Mouse (Mus musculus) erythroblast, adult 5-6 weeks (primary cell): Measurements from ENCODE around the gene Ly6g5c. TPM values are rescaled to one million over a fixed set of nuclear protein-coding genes. Genes with fewer than 3 reads are reported as not detected.
"Not testable (repeated sequence)": the region's sequence is repeated elsewhere in the genome, so short reads cannot be mapped to it uniquely, and the experiment has no call there.

Experiments used
- ATAC-seq: replicated peaks from 2 replicates; pipeline ENCODE4 v1.8.0; 2016; ENCODE audit warnings: moderate number of reproducible peaks, mild to moderate bottlenecking, moderate TSS enrichment, inconsistent platforms; ENCODE audit not compliant: poor library complexity, low FRiP score, severe bottlenecking
- total RNA-seq, 2 experiments: library from RNA; stranded (forward) in 1 of 2; stranded (reverse) in 1 of 2; fragments of 150-400 nt in 1 of 2; fragments of 200-764, 138-1000 nt in 1 of 2; gene quantifications; 2 replicates each; pipeline versions ENCODE4 v1.2.3 to v1.2.4; 2015 to 2017; ENCODE audit warnings: low replicate concordance in 2 of 2

The Ly6g5c gene
- total RNA-seq, 2 experiments from 2014 or later = not detected

- ATAC-seq = no peak
These were observed 4.0 kb upstream of the Ly6g5c start for GRCm38 (mm10) chr17:35104079-35104478.

- ATAC-seq = peak; percentile 81
These were observed 3.3 kb upstream of the Ly6g5c start for GRCm38 (mm10) chr17:35104754-35105153.

DNA sequence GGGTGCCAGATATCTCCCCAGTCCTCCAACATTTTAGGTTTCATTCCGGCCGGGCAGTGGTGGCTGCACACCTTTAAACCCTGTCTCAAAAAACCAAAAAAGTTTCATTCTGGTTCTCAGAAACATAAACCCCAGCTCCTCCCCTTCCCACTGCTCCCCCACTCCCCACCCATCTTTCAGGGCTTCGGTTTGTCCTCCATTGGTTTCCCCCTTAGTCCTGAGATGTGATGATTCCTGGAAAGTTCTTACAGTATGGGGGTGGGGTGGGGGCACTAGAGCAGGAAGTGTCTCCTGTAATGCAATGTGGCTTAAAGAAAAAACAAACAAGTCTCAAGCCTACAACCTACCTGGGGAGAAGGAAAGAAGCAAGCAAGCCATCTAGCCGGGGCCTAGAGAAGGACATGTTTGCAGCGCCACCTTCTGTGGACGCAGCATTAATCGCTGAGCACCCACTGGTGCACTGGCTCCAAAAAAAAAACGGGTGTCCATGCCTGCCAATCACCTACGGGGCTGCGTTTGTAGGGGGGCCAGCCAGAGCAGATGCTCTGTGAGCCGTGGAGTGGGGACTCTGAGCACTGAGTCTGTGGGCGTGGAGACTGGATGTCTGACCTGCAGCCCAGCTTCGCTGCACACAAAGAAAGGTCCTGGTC is 2.2 kb upstream of the Ly6g5c start:
- peak; percentile 54 for ATAC-seq

GRCm38 (mm10) chr17:35106522-35106921 is 1.6 kb upstream of the Ly6g5c start:
- no peak for ATAC-seq

- ATAC-seq = no peak
These were observed 3.7 kb downstream of the Ly6g5c start for GRCm38 (mm10) chr17:35111774-35112173.

DNA sequence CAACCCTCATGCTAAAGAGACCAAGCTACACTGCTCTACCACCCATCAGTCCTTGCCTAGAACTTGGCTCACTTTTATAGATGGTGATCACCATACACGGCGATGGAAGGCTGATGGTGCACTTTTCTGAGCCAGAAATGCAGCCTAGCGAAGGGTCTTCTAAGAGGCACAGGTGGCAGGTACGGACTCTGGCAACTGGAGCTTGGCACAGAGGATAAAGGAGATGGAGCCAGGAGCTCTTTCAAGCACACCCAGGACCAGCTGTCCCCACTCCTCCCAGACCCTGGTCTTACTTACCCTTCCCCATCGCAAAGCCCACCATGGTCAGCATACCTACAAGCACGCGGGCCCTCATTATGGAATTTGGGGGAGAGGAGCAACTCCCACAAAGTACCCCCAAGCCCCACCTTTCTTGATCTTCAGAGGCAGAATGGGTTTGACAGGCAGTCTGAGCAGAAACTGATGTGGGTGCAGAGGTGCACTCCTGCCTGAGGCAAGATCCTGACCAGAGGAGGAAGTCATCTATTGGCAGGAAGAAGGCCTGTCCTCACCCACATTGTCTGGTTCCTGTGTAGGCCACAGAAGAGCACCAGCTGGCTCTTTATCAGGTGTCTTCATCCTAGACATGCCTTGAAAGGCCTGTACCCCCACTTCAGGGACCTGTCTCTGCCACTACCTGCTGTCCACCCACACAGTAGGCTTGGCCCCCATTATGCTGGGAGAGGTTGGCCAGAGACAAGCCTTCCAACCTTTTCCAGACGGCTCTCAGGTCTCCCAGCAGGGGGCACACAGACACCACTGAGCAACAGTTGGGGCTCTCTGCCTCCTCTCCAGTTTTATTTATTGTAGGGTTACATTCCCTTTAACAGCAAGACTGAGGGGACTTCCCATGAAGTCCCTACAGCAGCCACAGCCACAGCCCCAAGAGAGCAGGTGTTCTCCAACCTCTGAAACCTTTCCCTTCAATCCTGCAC is 7.3 kb downstream of the Ly6g5c start, which contains the start of gene Ly6g5b:
Gene Ly6g5b (minus strand): TSS at position 383 of the 974 bp plus-strand sequence.
- ATAC-seq = peak; percentile 58

GRCm38 (mm10) chr17:35120745-35121142 is 12.7 kb downstream of the Ly6g5c start:
- ATAC-seq = peak; percentile 22

GRCm38 (mm10) chr17:35121143-35121799 is 13.2 kb downstream of the Ly6g5c start, which contains the start of gene Gpank1:
TSS of gene Gpank1 (plus strand) at chr17:35121455.
- peak; percentile 93 for ATAC-seq

- ATAC-seq = no peak
These were observed 13.8 kb downstream of the Ly6g5c start, which contains the start of gene Csnk2b for GRCm38 (mm10) chr17:35121871-35122303. TSS of gene Csnk2b (minus strand) at chr17:35122053.

- ATAC-seq = not testable (repeated sequence)
These were observed 15.2 kb downstream of the Ly6g5c start for GRCm38 (mm10) chr17:35123287-35123686.

DNA sequence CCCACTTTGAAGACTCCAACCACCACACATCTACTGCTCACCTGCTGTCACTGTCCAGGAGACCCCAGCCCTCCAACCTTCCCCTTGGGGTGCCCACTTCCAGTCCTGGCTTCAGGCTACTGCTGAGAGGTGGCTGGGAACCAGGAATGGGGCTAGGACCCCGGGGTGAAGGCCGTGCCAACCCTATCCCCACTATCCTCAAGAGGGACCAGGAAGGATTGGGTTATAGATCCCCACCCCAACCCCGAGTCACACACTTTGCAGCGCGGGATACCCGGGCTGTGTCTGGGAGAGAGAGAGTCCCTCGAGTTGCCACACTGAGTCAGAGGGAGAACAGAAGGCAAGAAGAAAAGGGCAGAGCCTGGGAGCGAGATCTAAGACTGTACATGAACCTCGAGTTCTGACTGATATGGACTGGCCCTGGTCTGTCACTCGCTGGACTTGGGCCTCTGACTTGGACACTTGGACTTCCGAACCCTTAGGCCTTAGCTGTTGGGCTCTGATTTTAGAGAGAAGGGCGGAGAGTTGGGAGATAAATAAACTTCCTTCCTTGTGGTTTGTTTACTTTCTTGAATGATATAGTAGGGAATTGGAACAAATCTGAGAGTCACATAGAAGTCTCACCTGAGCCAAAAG is 16.3 kb downstream of the Ly6g5c start:
- not testable (repeated sequence) for ATAC-seq

GRCm38 (mm10) chr17:35125081-35125480 is 17.0 kb downstream of the Ly6g5c start:
- no peak for ATAC-seq

- no peak for ATAC-seq
These were observed 17.5 kb downstream of the Ly6g5c start for GRCm38 (mm10) chr17:35125578-35125977.

DNA sequence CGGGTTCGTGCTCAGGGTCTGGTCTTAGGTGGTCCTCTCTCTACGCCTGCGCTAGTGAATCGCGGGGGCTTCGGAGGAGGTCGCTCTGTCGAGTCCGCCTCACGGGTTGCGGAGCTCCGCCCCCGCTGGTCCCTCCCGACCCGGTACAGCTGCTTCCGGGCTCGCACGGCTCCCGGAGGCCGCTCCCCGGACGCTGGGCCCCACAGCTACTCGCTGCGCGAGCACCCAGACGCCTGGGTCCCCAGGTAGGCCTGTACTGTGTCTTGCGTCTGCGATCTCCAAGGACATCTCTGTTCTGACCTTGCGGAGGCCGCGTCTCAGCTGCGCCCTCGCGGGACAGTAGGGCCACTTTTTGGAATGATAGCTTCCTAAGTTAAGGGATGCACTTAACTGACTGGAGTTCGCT is 18.1 kb downstream of the Ly6g5c start, which contains the start of gene D17H6S53E:
Gene D17H6S53E (plus strand): TSS at position 168 of the 406 bp plus-strand sequence.
- peak; percentile 73 for ATAC-seq

DNA sequence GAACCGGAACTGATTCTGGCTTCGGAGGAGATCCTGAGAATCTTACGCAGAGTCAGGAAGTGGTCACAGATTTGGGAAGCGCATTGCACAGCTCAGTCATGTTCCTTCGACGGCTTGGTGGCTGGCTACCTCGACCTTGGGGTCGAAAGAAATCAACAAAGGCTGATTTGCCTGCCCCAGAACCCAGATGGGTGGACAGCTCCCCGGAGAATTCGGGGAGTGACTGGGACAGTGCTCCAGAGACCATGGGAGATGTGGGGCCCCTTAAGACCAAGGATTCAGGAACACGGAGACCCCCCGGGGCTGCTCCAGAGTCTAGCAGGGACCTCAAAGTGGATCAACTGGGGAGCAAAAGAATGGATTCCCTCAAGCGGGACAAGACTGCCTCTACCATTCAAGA is 18.9 kb downstream of the Ly6g5c start:
- ATAC-seq = no peak

DNA sequence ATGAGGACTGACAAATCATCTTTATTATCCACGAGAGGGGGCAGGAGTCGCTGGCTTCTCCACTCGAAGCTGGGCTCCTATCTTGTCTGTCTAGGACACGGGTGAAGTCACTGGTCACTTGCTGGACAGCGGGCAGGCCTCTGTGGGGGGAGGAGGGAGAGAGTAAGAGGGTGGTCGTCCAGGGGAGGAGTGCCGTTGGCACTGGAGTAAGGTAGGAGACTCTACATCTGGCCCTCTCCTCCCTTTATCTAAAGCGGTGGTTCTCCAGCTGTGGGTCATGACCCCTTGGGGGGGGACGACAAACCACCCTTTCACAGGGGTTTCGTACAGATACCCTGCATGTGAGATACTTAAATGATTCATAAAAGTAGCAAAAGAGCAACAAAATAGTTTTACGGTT is 20.9 kb downstream of the Ly6g5c start:
- no peak for ATAC-seq

DNA sequence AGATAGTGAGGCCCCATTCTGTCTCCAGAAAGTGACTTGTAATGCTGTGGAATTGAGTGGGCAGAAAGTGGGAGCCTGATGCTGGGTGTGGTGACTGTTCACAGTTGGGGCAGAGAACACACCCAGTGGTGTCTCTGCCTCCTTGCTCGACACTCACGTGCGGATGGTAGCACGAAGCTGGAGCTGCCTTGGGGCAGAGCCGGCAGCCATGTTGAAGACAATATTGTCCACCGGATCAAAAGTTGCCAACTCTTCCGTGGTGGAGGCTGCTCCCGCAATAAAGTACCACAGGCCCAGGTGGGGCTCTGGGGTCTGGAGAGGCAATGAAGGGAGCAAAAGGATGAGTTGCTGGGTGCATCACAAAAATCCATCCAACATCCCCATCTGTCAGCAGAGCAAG is 23.0 kb downstream of the Ly6g5c start:
- no peak for ATAC-seq

DNA sequence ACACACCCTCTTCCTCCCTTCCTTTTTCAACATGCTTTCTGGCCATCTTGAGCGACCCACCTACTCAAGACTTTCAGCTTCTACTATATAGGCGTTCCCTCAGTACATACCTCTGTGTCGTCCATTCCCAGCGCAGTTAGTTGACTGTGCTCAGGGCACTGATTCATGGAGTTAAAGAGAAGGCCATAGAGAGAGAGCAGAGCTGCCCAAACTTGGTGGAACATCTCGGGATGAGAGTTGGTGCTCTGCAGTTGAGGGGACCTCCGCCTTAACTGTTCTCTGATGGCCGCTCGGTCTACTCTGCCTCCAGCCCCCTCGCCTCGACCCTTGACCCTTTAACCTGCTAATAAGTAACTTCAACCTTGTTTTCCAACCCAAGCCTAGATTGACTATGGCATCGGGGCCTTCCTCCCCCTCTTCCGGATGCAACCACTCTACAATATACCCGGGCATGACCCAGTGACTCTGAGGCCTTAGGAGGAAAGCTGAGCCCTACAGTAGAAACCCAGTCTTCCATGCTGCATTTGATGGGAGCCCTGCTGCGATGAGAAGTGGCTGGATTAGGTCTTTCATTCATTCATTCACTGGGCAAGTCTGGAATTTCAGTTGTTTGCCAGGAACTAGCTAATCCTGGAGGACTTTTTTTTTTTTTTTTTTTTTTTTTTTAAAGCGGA is 23.6 kb downstream of the Ly6g5c start, which contains the start of gene Apom:
Gene Apom (minus strand): TSS at position 551 of the 674 bp plus-strand sequence.
- ATAC-seq = no peak

GRCm38 (mm10) chr17:35132174-35132560 is 24.1 kb downstream of the Ly6g5c start:
- no peak for ATAC-seq
